Mouse (Mus musculus): Measurements from ENCODE around the gene Taf5. TPM values are rescaled to one million over a fixed set of nuclear protein-coding genes. Genes with fewer than 3 reads are reported as not detected.

Taf5 gene
- 16.6 TPM for polyA plus RNA-seq (2017; shearing (Covaris generic))

DNA sequence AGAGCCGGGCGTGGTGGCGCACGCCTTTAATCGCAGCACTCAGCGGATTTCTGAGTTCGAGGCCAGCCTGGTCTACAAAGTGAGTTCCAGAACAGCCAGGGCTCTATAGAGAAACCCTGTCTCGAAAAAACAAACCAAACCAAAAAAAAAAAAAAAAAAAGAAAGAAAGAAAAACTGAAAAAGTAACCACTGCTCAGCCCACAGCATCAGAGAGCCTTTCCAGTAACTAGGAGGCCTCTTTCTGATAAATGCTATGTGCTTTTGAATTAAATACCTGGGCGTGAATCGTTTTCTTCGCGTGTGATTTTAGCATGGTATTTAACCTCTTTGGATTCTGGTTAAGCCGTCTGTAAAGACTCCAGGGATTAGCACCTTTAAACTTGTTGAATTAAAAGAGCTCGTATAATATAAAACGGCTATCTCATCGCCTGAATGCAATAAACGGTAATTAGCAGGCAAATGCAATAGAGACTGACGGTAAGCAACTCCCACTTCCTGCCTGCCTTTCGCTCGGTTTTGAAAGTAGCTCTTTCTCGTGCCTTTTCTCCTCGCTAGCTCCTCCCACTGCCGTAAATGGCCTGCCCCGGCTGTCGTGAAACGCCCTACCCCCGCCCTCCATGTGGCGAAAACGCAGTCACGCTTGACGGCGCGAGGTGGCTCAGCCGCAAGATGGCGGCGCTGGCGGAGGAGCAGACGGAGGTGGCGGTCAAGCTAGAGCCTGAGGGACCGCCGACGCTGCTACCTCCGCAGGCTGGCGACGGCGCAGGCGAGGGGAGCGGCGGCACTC is at the start of gene Taf5:
Gene Taf5 (plus strand): TSS at position 651 of the 787 bp plus-strand sequence.

DNA sequence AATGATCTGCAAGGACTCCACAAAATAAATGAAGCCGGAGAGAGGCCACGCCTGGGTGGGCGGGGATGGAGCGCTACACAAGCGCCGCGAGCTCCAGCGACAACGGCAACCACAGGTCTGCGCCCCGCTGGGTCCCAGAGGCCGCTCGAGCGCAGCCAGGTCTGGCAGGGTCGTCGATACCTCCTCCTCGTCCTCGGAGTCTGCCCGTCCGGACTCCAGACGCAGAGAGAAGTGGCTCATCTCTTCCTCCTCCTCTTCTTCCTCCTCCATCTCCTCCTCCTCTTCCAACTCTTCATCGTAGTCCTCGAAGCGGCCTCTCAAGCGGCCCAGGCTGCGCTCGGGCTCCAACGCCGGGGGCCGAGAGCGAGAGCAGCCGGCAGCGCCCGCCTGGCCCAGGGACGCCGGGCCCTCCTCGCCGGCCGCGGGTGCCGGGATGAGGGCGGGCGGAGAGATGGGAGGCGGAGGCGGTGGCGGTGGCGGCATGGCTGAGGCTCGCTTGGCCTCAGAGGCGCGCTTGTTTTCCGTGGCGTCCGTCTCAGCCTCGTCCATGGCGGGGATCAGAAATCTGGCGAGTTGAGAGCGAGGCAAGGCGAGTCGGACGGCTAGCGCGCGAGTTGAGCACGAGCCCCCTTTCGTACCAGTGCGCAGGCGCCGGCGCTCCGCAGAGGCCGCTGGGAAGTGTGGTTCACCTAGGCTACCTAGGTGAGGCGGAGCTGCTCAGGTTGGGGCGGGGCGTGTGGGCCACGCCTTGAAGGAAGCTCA is 17.1 kb upstream of the Taf5 start, which contains the start of gene Pcgf6:
Gene Pcgf6 (minus strand): TSS at position 636 of the 762 bp plus-strand sequence.

DNA sequence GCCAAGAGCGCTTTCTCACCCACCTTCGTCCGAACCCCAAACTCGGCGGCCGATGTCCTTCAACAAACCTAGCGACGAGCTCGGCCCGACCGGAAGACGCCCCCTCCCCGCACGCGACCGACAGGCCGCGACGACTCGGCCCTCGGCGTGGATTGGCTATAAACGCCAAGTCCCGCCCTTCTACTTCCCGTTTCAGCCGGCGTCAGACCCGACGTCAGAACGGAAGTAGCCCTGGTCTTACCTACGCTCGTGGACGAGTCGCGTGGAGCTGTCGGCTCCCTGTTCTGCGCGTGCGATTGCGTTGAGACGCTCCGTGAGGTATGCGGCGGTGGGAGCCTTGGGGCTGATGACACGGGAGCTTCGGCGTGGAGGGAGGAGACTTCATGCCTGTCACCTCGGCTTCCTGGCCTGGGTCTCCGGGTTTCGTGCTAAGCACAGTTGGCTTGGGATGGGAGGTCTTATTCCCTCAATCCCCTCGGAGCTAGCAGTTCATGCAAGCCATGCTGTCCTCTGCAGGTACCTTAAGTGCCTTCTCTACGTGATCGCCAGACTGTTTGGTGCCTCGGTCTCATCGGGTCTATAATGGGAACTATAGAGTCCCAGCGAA is 23.1 kb downstream of the Taf5 start, which contains the start of the genes Usmg5 and Pdcd11:
Gene Usmg5 (minus strand): TSS at position 98 of the 607 bp plus-strand sequence.
Gene Pdcd11 (plus strand): TSS at position 219 of the 607 bp plus-strand sequence.

Other genes starting within 250 kb of the Taf5 start
- 0.11 TPM for gene Ina, start 53.0 kb upstream of the Taf5 start, polyA plus RNA-seq (2017; shearing (Covaris generic))
- 40.7 TPM for gene Nt5c2, start 52.6 kb upstream of the Taf5 start, polyA plus RNA-seq (2017; shearing (Covaris generic))
- gene Pcgf6, start 16.8 kb upstream of the Taf5 start, polyA plus RNA-seq (2017; shearing (Covaris generic)): 37.7 TPM
- gene Usmg5, start 22.9 kb downstream of the Taf5 start, polyA plus RNA-seq (2017; shearing (Covaris generic)): 395 TPM
- gene Pdcd11, start 23.0 kb downstream of the Taf5 start, polyA plus RNA-seq (2017; shearing (Covaris generic)): 18.0 TPM
- 18.8 TPM for gene Calhm2, start 70.5 kb downstream of the Taf5 start, polyA plus RNA-seq (2017; shearing (Covaris generic))
- not detected for gene Calhm1, start 76.5 kb downstream of the Taf5 start, polyA plus RNA-seq (2017; shearing (Covaris generic))
- not detected for gene Calhm3, start 90.0 kb downstream of the Taf5 start, polyA plus RNA-seq (2017; shearing (Covaris generic))
- gene Neurl1a, start 111.1 kb downstream of the Taf5 start, polyA plus RNA-seq (2017; shearing (Covaris generic)): 0.11 TPM